Comparison of ENCODE assay signal across 7 mouse cellular contexts in the genomic region with DNA sequence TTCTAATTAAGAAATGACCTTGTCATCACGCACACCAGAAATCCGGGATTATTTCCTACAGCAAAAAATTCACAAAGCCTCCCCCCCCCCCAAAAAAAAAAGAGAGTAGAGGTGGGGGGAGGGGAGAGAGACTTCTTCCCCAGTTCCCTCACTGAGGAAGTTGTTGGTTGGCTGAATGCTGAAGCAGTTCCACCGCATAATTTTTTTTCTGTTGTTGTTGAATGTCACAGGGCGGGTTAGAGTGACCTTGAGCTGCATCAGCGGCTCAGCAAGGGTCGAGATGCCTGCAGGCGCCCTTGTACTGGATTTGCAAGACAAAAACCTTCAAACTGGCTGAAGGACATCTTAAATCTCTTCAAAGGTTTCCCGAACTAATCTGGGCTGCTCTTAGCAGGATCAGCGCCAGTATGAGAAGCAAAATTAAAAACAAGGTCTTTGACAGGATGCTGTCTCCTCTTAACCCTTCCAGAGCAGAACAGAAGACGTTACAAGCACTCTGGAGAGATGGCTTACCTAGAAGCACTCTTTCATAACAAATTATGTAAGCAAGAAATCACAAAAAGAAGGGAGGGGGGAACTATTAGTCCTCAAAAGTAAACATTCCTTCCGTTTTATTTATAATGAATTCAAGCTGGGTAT. TPM values are rescaled to one million over a fixed set of nuclear protein-coding genes. Genes with fewer than 3 reads are reported as not detected.
DNase-seq lines count a peak whose midpoint lies in the region; ATAC-seq and TF ChIP-seq lines count a peak whose summit lies in the region.

No protein-coding gene starts in this region.

- TF ChIP-seq EP300 in lung, postnatal 0 days (IDR thresholded peaks at IDR 0.05), result no peak

- H3K27ac ChIP-seq in ES-E14 (ENCODE audit: insufficient read depth, low read depth, low read length, poor library complexity, severe bottlenecking), result peak overlapping the region; percentile 62; the same call in 1 of the 2 replicates
- H3K27ac ChIP-seq in forebrain, embryonic 14.5 days (ENCODE audit: low read depth, low read length), result no peak overlapping the region
- peak overlapping the region; percentile 40 for H3K27ac ChIP-seq in midbrain, embryonic 16.5 days (ENCODE audit: low read length)
- no peak overlapping the region for H3K27ac ChIP-seq in lung, postnatal 0 days (ENCODE audit: low read length)

- peak; percentile 59 for DNase-seq in ES-E14 (ENCODE audit: low read depth, low spot score)
- DNase-seq in ZHBTc4 (ENCODE audit: low read depth, low spot score), result peak; percentile 90
- peak; percentile 67 for DNase-seq in forebrain, embryonic 14.5 days (ENCODE audit: low spot score)
- peak; percentile 75 for DNase-seq in kidney, adult 11 months
- no peak for DNase-seq in lung, postnatal 0 days (ENCODE audit: low spot score)
- DNase-seq in layer of hippocampus, adult 8-10 months (ENCODE audit: low spot score in 2 of 2), result no peak

- H3K4me3 ChIP-seq in ES-E14 (ENCODE audit: insufficient read depth in 1 of 2, low read depth in 1 of 2, low read length in 2 of 2, poor library complexity in 1 of 2, severe bottlenecking in 1 of 2), result no peak overlapping the region
- no peak overlapping the region for H3K4me3 ChIP-seq in forebrain, embryonic 14.5 days (ENCODE audit: low read depth, low read length)
- H3K4me3 ChIP-seq in midbrain, embryonic 16.5 days (ENCODE audit: low read depth, low read length), result peak overlapping the region; percentile 1; the same call in 1 of the 2 replicates
- no peak overlapping the region for H3K4me3 ChIP-seq in lung, postnatal 0 days (ENCODE audit: low read depth, low read length)

- no peak overlapping the region for H3K9ac ChIP-seq in ES-E14 (ENCODE audit: insufficient read depth, low read depth, low read length, poor library complexity, severe bottlenecking)
- H3K9ac ChIP-seq in forebrain, embryonic 14.5 days (ENCODE audit: low read length), result no peak overlapping the region
- 0 out of 2 replicates have a peak overlapping the region, but pooled peaks have one; percentile 2 for H3K9ac ChIP-seq in midbrain, embryonic 16.5 days (ENCODE audit: low read depth, low read length)
- H3K9ac ChIP-seq in lung, postnatal 0 days (replicated peaks; ENCODE audit: low read depth), result no peak overlapping the region

- 1% methylated on average over 11 of the region's 11 CpGs for WGBS in forebrain, embryonic 14.5 days
- WGBS in midbrain, embryonic 16.5 days, result under 1% methylated on average over 11 of the region's 11 CpGs
- WGBS in lung, postnatal 0 days, result 27% methylated on average over 11 of the region's 11 CpGs

- no peaks in the 10 kb centered on the region for H3K27me3 ChIP-seq in forebrain, embryonic 14.5 days (replicated peaks; ENCODE audit: control insufficient read depth, insufficient read depth, low read length)
- H3K27me3 ChIP-seq in midbrain, embryonic 16.5 days (ENCODE audit: control insufficient read depth, insufficient read depth, low read depth, low read length), result no peaks in the 10 kb centered on the region
- H3K27me3 ChIP-seq in lung, postnatal 0 days (replicated peaks; ENCODE audit: insufficient read depth, low read length), result no peaks in the 10 kb centered on the region

- no peaks in the 10 kb centered on the region; the same call in 1 of the 2 replicates for H3K36me3 ChIP-seq in ES-E14 (ENCODE audit: control insufficient read depth, insufficient read depth, low read length, poor library complexity, severe bottlenecking)
- H3K36me3 ChIP-seq in forebrain, embryonic 14.5 days (ENCODE audit: control insufficient read depth, insufficient read depth, low read length), result no peaks in the 10 kb centered on the region
- H3K36me3 ChIP-seq in midbrain, embryonic 16.5 days (ENCODE audit: control insufficient read depth, insufficient read depth, low read length), result no peaks in the 10 kb centered on the region
- no peaks in the 10 kb centered on the region for H3K36me3 ChIP-seq in lung, postnatal 0 days (ENCODE audit: insufficient read depth, low read length)

- peaks cover 8 to 18% of the 10 kb centered on the region in 2 experiments for H3K4me1 ChIP-seq in ES-E14 (ENCODE audit: control insufficient read depth in 2 of 2, insufficient read depth in 2 of 2, low read length in 2 of 2, poor library complexity in 1 of 2)
- peaks cover 37% of the 10 kb centered on the region for H3K4me1 ChIP-seq in forebrain, embryonic 14.5 days (ENCODE audit: control insufficient read depth, insufficient read depth, low read length)
- H3K4me1 ChIP-seq in midbrain, embryonic 16.5 days (ENCODE audit: control insufficient read depth, insufficient read depth, low read length), result peaks cover 37% of the 10 kb centered on the region
- peaks cover 8% of the 10 kb centered on the region; the same call in 1 of the 2 replicates for H3K4me1 ChIP-seq in lung, postnatal 0 days (ENCODE audit: insufficient read depth, low read depth, low read length)

- TF ChIP-seq CTCF in lung, postnatal 0 days (IDR thresholded peaks at IDR 0.05), result no peak

- peak overlapping the region; percentile 29; the same call in 1 of the 2 replicates for H3K4me2 ChIP-seq in forebrain, embryonic 14.5 days (ENCODE audit: low read length)
- H3K4me2 ChIP-seq in midbrain, embryonic 16.5 days (ENCODE audit: low read length), result peak overlapping the region; percentile 49
- no peak overlapping the region; the same call in 1 of the 2 replicates for H3K4me2 ChIP-seq in lung, postnatal 0 days (replicated peaks; ENCODE audit: low read depth, low read length)

- ATAC-seq in forebrain, embryonic 14.5 days, result peak; percentile 16; the same call in 1 of the 2 replicates
- ATAC-seq in midbrain, embryonic 16.5 days, result peak; percentile 41; the same call in 1 of the 2 replicates
- no peak for ATAC-seq in lung, postnatal 0 days

- H3K9me3 ChIP-seq in ES-E14 (ENCODE audit: control insufficient read depth, insufficient read depth, low read depth, low read length), result no peaks in the 10 kb centered on the region
- H3K9me3 ChIP-seq in forebrain, embryonic 14.5 days (replicated peaks; ENCODE audit: control insufficient read depth, low read length), result no peaks in the 10 kb centered on the region
- no peaks in the 10 kb centered on the region for H3K9me3 ChIP-seq in midbrain, embryonic 16.5 days (replicated peaks; ENCODE audit: control insufficient read depth, low read length, poor library complexity, severe bottlenecking)
- H3K9me3 ChIP-seq in lung, postnatal 0 days (ENCODE audit: low read length), result no peaks in the 10 kb centered on the region

- in situ Hi-C loops in ES-E14 (cut with MboI; ENCODE audit: low sequenced_read_pairs in 2 of 2, unreplicated experiment in 2 of 2), result no loop called here

TF ChIP-seq in ES-E14, 5 proteins besides CTCF, POLR2A, EP300 and RAD21:
- TF ChIP-seq ZNF384 (IDR thresholded peaks at IDR 0.05; ENCODE audit: low read depth, low read length) (peak; percentile 78), MAFK (IDR thresholded peaks at IDR 0.05; ENCODE audit: insufficient read depth, low read depth, low read length) (no peak), ZC3H11A (IDR thresholded peaks at IDR 0.05; ENCODE audit: borderline replicate concordance, low read depth, low read length) (no peak), CHD2 (IDR thresholded peaks at IDR 0.05; ENCODE audit: low read depth, low read length) (peak; percentile 26; the same call in 1 of the 2 replicates), HCFC1 (IDR thresholded peaks at IDR 0.05; ENCODE audit: borderline replicate concordance, insufficient read depth, low read length) (no peak; the same call in 1 of the 2 replicates)

RNA-seq across cellular contexts. Expression of a gene that starts 52.0 kb away (rescaled TPM):
- 8.4 and 11.8 TPM in 2 replicates for total RNA-seq in ES-E14 (2012; rRNA removed)
- 16.5 and 24.0 TPM in 2 replicates for polyA plus RNA-seq in forebrain, embryonic 14.5 days (2014; fragmentation: Nextera tagmentation; extraction: Ambion mirVana)
- polyA plus RNA-seq in midbrain, embryonic 16.5 days (2015; fragmentation: Nextera tagmentation; extraction: Ambion mirVana), result 30.0 and 31.4 TPM in 2 replicates
- 25.3 and 29.6 TPM in 2 replicates for polyA plus RNA-seq in lung, postnatal 0 days (2015; fragmentation: Nextera tagmentation; extraction: Ambion mirVana)
- total RNA-seq in layer of hippocampus, adult 8-10 months (2022), result 10 to 100 TPM; 49.2 to 56.7 (median 50.9) TPM

Comparison
In these comparisons a context has a peak if more than half of its experiments do, and no peak if none do; other contexts are left out.
1. DNase-seq: peak in ES-E14 (single experiment), ZHBTc4 (single experiment), forebrain, embryonic 14.5 days (single experiment) and kidney, adult 11 months (single experiment); none in lung, postnatal 0 days (single experiment) and layer of hippocampus, adult 8-10 months (0 of 2).
2. H3K27ac ChIP-seq: peak in ES-E14 (single experiment) and midbrain, embryonic 16.5 days (single experiment); none in forebrain, embryonic 14.5 days (single experiment) and lung, postnatal 0 days (single experiment).